Mouse (Mus musculus) kidney, postnatal 0 days (tissue): ENCODE measurements around the gene Sgip1. TPM values are rescaled to one million over a fixed set of nuclear protein-coding genes. Genes with fewer than 3 reads are reported as not detected.

Source experiments
- ATAC-seq: fragments of 200-750 bp; cut with Nextera tagmentation; replicated peaks from 2 replicates; pipeline ENCODE4 v1.8.0; 2017; ENCODE audit warnings: low read depth, moderate number of reproducible peaks, moderate TSS enrichment, moderate library complexity; ENCODE audit not compliant: low FRiP score
- DNase-seq: peaks from one replicate; pipeline ENCODE4 v3.0.0-alpha.2; 2016; ENCODE audit warnings: low spot score
- H3K27ac ChIP-seq: fragments of 300-500 bp; sonication (generic); 2 replicates; pipeline ENCODE4 v1.5.1; 2014; ENCODE audit warnings: mild to moderate bottlenecking
- H3K27me3 ChIP-seq: fragments of 300-500 bp; sonication (generic); 2 replicates; pipeline ENCODE4 v1.6.1; 2014; ENCODE audit warnings: low read length, mixed read lengths; ENCODE audit not compliant: insufficient read depth
- H3K36me3 ChIP-seq: fragments of 300-500 bp; sonication (generic); 2 replicates; pipeline ENCODE4 v1.6.1; 2014; ENCODE audit warnings: low read length, mixed read lengths; ENCODE audit not compliant: insufficient read depth
- H3K4me1 ChIP-seq: fragments of 300-500 bp; sonication (generic); replicated peaks from 2 replicates; pipeline ENCODE4 v1.6.1; 2014; ENCODE audit warnings: antibody characterized with exemption, low read length, mixed read lengths; ENCODE audit not compliant: insufficient read depth
- H3K4me2 ChIP-seq: fragments of 300-500 bp; sonication (generic); 2 replicates; pipeline ENCODE4 v1.6.1; 2014; ENCODE audit warnings: mild to moderate bottlenecking, low read length, moderate library complexity, mixed read lengths
- H3K4me3 ChIP-seq: fragments of 300-500 bp; sonication (generic); replicated peaks from 2 replicates; pipeline ENCODE4 v1.5.1; 2014; ENCODE audit warnings: low read depth, low read length
- H3K9ac ChIP-seq: fragments of 300-500 bp; sonication (generic); 2 replicates; pipeline ENCODE4 v1.6.1; 2014; ENCODE audit warnings: low read depth, low read length
- H3K9me3 ChIP-seq: fragments of 300-500 bp; sonication (generic); replicated peaks from 2 replicates; pipeline ENCODE4 v1.6.1; 2016; ENCODE audit warnings: low read length, inconsistent platforms, mixed read lengths
- CTCF ChIP-seq: IDR thresholded peaks from 2 replicates; pipeline ENCODE4 v1.5.1; 2016; ENCODE audit warnings: antibody characterized with exemption, low read depth, mild to moderate bottlenecking, moderate library complexity
- WGBS: fragments of 180-500 bp; shearing (Covaris S2); extraction: QIAGEN DNeasy Blood & Tissue Kit; methylation state at CpG from one replicate; pipeline ENCODE4 v1.1.7; 2014; 5-methylcytosine and 5-hydroxymethylcytosine counted together
- polyA plus RNA-seq: library from polyadenylated mRNA; unstranded; fragments of >200 nt; fragmentation: Nextera tagmentation; extraction: Ambion mirVana; gene quantifications from 2 replicates; pipeline ENCODE4 v1.2.1, GENCODE M21; 2015

The Sgip1 gene
- polyA plus RNA-seq, 1 experiment from 2014 or later: 7.6 TPM

DNA sequence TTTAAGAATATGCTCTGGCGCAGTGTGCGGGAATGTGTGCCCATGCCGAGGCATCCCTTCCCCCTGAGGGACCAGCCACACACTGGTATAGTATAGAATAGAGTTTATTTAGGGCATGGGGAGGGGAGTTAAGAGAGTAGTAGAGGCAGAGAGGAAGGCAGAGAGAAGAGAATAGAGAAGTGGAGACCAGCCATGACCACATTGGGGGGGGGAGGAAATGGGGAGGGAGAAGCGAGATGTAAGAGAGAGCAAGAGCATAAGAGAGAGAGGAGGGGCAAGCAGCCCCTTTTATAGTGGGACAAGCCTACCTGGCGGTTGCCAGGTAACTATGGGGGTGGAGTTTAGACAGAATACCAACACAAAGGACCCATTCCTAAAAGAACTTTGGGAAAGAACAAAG, 218.3 kb downstream of the Sgip1 start:
- H3K4me1 ChIP-seq: no peaks in the 10 kb centered on the region
- no peak overlapping the region for H3K27ac ChIP-seq
- WGBS: 89% methylated on average over 5 of the region's 5 CpGs
- no peak for TF ChIP-seq CTCF
- H3K4me3 ChIP-seq: no peak overlapping the region
- no peaks in the 10 kb centered on the region for H3K27me3 ChIP-seq
- no peak overlapping the region for H3K9ac ChIP-seq
- no peaks in the 10 kb centered on the region for H3K36me3 ChIP-seq
- DNase-seq (no peak), ATAC-seq (no peak)
- no peak overlapping the region for H3K4me2 ChIP-seq
- H3K9me3 ChIP-seq: no peaks in the 10 kb centered on the region

- no peak overlapping the region for H3K4me3 ChIP-seq
- H3K4me1 ChIP-seq: no peaks in the 10 kb centered on the region
- no peak overlapping the region for H3K9ac ChIP-seq
- no peak overlapping the region for H3K27ac ChIP-seq
- no peaks in the 10 kb centered on the region for H3K36me3 ChIP-seq
- ATAC-seq (no peak), DNase-seq (no peak)
- no peaks in the 10 kb centered on the region for H3K27me3 ChIP-seq
- H3K4me2 ChIP-seq: no peak overlapping the region
- TF ChIP-seq CTCF: no peak
- WGBS: 52% methylated on average over 3 of the region's 3 CpGs
- no peaks in the 10 kb centered on the region for H3K9me3 ChIP-seq
Observed at GRCm38 (mm10) chr4:102964174-102964573, 223.1 kb downstream of the Sgip1 start.

DNA sequence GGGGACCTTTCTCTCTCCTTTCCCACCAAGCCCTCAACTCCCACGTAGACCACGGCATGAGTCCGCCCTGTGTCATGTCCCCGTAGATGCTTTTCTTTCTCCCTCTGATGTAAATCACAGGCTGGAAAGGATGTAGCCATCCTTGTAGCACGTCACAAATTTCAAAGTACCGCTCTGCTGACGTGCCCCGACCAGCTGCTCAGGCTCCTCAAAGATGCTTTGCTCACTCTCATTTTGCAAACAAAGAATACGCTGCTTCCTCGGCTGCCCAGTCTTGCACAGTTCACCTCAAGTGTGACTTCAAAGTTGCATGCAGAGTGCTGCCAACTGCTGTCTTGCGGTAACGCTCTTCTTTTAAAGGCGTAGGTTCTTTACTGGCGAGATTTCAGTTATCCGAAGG, 226.7 kb downstream of the Sgip1 start:
- WGBS: 65% methylated on average over 15 of the region's 15 CpGs
- no peak for TF ChIP-seq CTCF
- no peak for ATAC-seq

GRCm38 (mm10) chr4:102969599-102969998, 228.5 kb downstream of the Sgip1 start:
- DNase-seq: no peak
- 87% methylated on average over 5 of the region's 5 CpGs for WGBS
- no peak overlapping the region for H3K9ac ChIP-seq

More for the DNA sequence above, 226.7 kb downstream of the Sgip1 start:
- H3K9ac ChIP-seq: no peak overlapping the region
- H3K9me3 ChIP-seq: no peaks in the 10 kb centered on the region
- H3K27ac ChIP-seq: no peak overlapping the region
- H3K36me3 ChIP-seq: no peaks in the 10 kb centered on the region
- no peak overlapping the region for H3K4me2 ChIP-seq
- no peak overlapping the region for H3K4me3 ChIP-seq
- no peaks in the 10 kb centered on the region for H3K27me3 ChIP-seq
- DNase-seq: no peak
- no peaks in the 10 kb centered on the region for H3K4me1 ChIP-seq

GRCm38 (mm10) chr4:102971159-102971558, 230.1 kb downstream of the Sgip1 start:
- no peak for ATAC-seq
- Histone ChIP-seq H3K4me2 (no peak overlapping the region), H3K9ac (no peak overlapping the region), H3K36me3 (no peaks in the 10 kb centered on the region), H3K9me3 (no peaks in the 10 kb centered on the region), H3K27me3 (no peaks in the 10 kb centered on the region), H3K4me1 (no peaks in the 10 kb centered on the region), H3K27ac (no peak overlapping the region), H3K4me3 (no peak overlapping the region)
- TF ChIP-seq CTCF: no peak
- no peak for DNase-seq
- WGBS: 76% methylated on average over 5 of the region's 5 CpGs

More at GRCm38 (mm10) chr4:102969599-102969998, 228.5 kb downstream of the Sgip1 start:
- Histone ChIP-seq H3K4me3 (no peak overlapping the region), H3K27me3 (no peaks in the 10 kb centered on the region), H3K9me3 (no peaks in the 10 kb centered on the region), H3K36me3 (no peaks in the 10 kb centered on the region), H3K4me1 (no peaks in the 10 kb centered on the region), H3K4me2 (no peak overlapping the region), H3K27ac (no peak overlapping the region)
- TF ChIP-seq CTCF: no peak
- ATAC-seq: no peak

GRCm38 (mm10) chr4:102972071-102972470, 231.0 kb downstream of the Sgip1 start:
- Histone ChIP-seq H3K4me3 (no peak overlapping the region), H3K9ac (no peak overlapping the region), H3K4me2 (no peak overlapping the region), H3K27me3 (no peaks in the 10 kb centered on the region), H3K27ac (no peak overlapping the region), H3K36me3 (no peaks in the 10 kb centered on the region), H3K4me1 (no peaks in the 10 kb centered on the region), H3K9me3 (no peaks in the 10 kb centered on the region)
- no peak for ATAC-seq
- TF ChIP-seq CTCF: no peak
- 79% methylated on average over 3 of the region's 3 CpGs for WGBS
- no peak for DNase-seq

- H3K36me3 ChIP-seq: no peaks in the 10 kb centered on the region
- DNase-seq: no peak
- WGBS: 71% methylated on average over 5 of the region's 5 CpGs
- 0 out of 2 replicates have a peak, but pooled peaks cover 7% of the 10 kb centered on the region for H3K4me1 ChIP-seq
- no peak overlapping the region for H3K9ac ChIP-seq
- no peak for ATAC-seq
- H3K4me2 ChIP-seq: no peak overlapping the region
- H3K4me3 ChIP-seq: no peak overlapping the region
- no peaks in the 10 kb centered on the region for H3K27me3 ChIP-seq
- H3K27ac ChIP-seq: no peak overlapping the region
- no peaks in the 10 kb centered on the region for H3K9me3 ChIP-seq
- TF ChIP-seq CTCF: no peak
Observed at GRCm38 (mm10) chr4:102974172-102974571, 233.1 kb downstream of the Sgip1 start.
